Mouse (Mus musculus) kidney, postnatal 0 days (tissue): Measurements from ENCODE around the gene Ptprf. TPM values are rescaled to one million over a fixed set of nuclear protein-coding genes. Genes with fewer than 3 reads are reported as not detected.

Experiments used
- ATAC-seq: fragments of 200-750 bp; cut with Nextera tagmentation; replicated peaks from 2 replicates; pipeline ENCODE4 v1.8.0; 2017; ENCODE audit warnings: low read depth, moderate number of reproducible peaks, moderate TSS enrichment, moderate library complexity; ENCODE audit not compliant: low FRiP score
- DNase-seq: peaks from one replicate; pipeline ENCODE4 v3.0.0-alpha.2; 2016; ENCODE audit warnings: low spot score
- H3K27ac ChIP-seq: fragments of 300-500 bp; sonication (generic); 2 replicates; pipeline ENCODE4 v1.5.1; 2014; ENCODE audit warnings: mild to moderate bottlenecking
- H3K27me3 ChIP-seq: fragments of 300-500 bp; sonication (generic); 2 replicates; pipeline ENCODE4 v1.6.1; 2014; ENCODE audit warnings: low read length, mixed read lengths; ENCODE audit not compliant: insufficient read depth
- H3K36me3 ChIP-seq: fragments of 300-500 bp; sonication (generic); 2 replicates; pipeline ENCODE4 v1.6.1; 2014; ENCODE audit warnings: low read length, mixed read lengths; ENCODE audit not compliant: insufficient read depth
- H3K4me1 ChIP-seq: fragments of 300-500 bp; sonication (generic); replicated peaks from 2 replicates; pipeline ENCODE4 v1.6.1; 2014; ENCODE audit warnings: antibody characterized with exemption, low read length, mixed read lengths; ENCODE audit not compliant: insufficient read depth
- H3K4me2 ChIP-seq: fragments of 300-500 bp; sonication (generic); 2 replicates; pipeline ENCODE4 v1.6.1; 2014; ENCODE audit warnings: mild to moderate bottlenecking, low read length, moderate library complexity, mixed read lengths
- H3K4me3 ChIP-seq: fragments of 300-500 bp; sonication (generic); replicated peaks from 2 replicates; pipeline ENCODE4 v1.5.1; 2014; ENCODE audit warnings: low read depth, low read length
- H3K9ac ChIP-seq: fragments of 300-500 bp; sonication (generic); 2 replicates; pipeline ENCODE4 v1.6.1; 2014; ENCODE audit warnings: low read depth, low read length
- H3K9me3 ChIP-seq: fragments of 300-500 bp; sonication (generic); replicated peaks from 2 replicates; pipeline ENCODE4 v1.6.1; 2016; ENCODE audit warnings: low read length, inconsistent platforms, mixed read lengths
- CTCF ChIP-seq: IDR thresholded peaks from 2 replicates; pipeline ENCODE4 v1.5.1; 2016; ENCODE audit warnings: antibody characterized with exemption, low read depth, mild to moderate bottlenecking, moderate library complexity
- WGBS: fragments of 180-500 bp; shearing (Covaris S2); extraction: QIAGEN DNeasy Blood & Tissue Kit; methylation state at CpG from one replicate; pipeline ENCODE4 v1.1.7; 2014; 5-methylcytosine and 5-hydroxymethylcytosine counted together
- polyA plus RNA-seq: library from polyadenylated mRNA; unstranded; fragments of >200 nt; fragmentation: Nextera tagmentation; extraction: Ambion mirVana; gene quantifications from 2 replicates; pipeline ENCODE4 v1.2.1, GENCODE M21; 2015

Gene Ptprf
- polyA plus RNA-seq, 1 experiment from 2014 or later, result 34.0 TPM

DNA sequence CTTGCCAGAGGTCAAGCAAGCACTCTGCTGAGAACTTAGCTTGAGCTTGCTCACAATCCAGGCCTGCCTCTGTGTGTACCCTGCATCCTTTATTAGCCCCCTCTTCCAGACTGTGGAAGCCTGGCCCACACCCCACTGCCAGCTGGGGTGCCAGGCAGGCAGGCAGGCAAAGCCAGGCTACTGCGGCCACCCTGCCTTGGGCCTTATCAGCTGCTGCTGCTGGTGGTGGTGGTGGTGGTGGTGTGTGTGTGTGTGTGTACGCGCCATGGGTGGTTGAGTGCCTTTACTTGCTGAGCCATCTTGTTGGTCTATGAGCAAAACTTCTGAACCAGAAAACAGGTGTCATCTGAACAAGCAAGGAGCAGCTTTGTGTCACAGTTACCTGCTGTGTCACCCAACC lies 18.3 kb downstream of the Ptprf start:
- WGBS, result 63% methylated on average over 3 of the region's 3 CpGs
- H3K9ac ChIP-seq, result peak overlapping the region; percentile 10; the same call in 1 of the 2 replicates
- no peak overlapping the region for H3K4me3 ChIP-seq
- ATAC-seq, result no peak
- no peak for TF ChIP-seq CTCF
- H3K4me1 ChIP-seq, result peaks cover 60% of the 10 kb centered on the region
- H3K36me3 ChIP-seq, result peaks cover 6% of the 10 kb centered on the region
- no peak for DNase-seq
- no peaks in the 10 kb centered on the region for H3K27me3 ChIP-seq
- peak overlapping the region; percentile 91 for H3K27ac ChIP-seq
- H3K9me3 ChIP-seq, result no peaks in the 10 kb centered on the region
- H3K4me2 ChIP-seq, result no peak overlapping the region

DNA sequence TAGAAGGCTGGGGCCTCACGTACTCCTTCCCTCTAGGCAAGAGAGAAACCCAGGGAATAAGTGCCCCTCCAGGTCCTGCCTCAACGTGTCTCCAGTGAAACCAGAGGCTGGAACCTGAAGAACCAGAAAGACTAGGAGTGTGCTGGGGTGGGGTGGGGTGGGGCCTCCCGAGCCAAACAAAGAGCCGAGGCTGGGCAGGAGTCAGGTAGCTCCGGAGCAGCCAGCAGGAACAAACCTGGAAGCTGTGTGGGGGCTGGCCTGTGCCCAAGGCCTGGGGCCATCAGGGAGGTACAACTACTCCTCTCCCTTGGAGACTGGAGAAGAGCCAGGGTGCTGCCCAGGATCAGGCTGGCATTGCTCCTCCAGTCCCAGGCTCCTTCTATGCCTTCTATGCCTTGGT lies 18.9 kb downstream of the Ptprf start:
- Histone ChIP-seq H3K4me2 (no peak overlapping the region), H3K9me3 (no peaks in the 10 kb centered on the region), H3K9ac (no peak overlapping the region), H3K4me1 (peaks cover 56% of the 10 kb centered on the region), H3K4me3 (no peak overlapping the region), H3K27ac (peak overlapping the region; percentile 91), H3K27me3 (no peaks in the 10 kb centered on the region), H3K36me3 (peaks cover 6% of the 10 kb centered on the region)
- DNase-seq, result peak; percentile 43
- no peak for TF ChIP-seq CTCF
- WGBS, result 28% methylated on average over 5 of the region's 5 CpGs
- ATAC-seq, result no peak; the same call in 1 of the 2 replicates

DNA sequence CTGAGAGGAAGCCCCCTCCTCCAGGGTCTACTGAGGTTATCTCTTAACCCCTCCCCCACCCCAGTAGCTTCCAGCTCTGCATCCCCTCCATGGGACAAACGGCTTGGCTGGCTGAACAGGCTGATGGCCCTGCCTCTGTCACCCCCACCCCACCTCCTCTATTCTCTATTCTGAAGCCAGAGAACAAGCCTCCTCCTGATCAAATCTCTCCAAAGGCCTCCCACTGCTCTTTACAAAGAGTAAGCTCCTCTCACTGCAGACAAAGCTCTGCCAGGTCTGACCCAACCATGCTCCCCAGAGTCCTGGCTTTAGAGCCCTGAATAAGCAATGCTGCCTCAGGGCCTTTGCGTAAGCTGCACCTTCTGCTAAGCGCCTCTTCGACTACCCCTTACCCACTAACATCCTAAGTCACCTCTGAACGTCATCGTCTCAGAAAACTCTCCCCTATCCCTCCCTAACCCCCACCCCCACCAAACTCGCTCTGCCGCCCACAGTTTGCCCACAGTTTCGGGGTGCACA lies 19.6 kb downstream of the Ptprf start:
- 68% methylated on average over 9 of the region's 9 CpGs for WGBS
- TF ChIP-seq CTCF, result no peak
- no peaks in the 10 kb centered on the region for H3K9me3 ChIP-seq
- H3K4me1 ChIP-seq, result peaks cover 50% of the 10 kb centered on the region
- no peak overlapping the region for H3K4me3 ChIP-seq
- peaks cover 6% of the 10 kb centered on the region for H3K36me3 ChIP-seq
- H3K4me2 ChIP-seq, result no peak overlapping the region
- no peaks in the 10 kb centered on the region for H3K27me3 ChIP-seq
- no peak overlapping the region for H3K9ac ChIP-seq
- DNase-seq, result no peak
- peak overlapping the region; percentile 91 for H3K27ac ChIP-seq
- ATAC-seq, result no peak

DNA sequence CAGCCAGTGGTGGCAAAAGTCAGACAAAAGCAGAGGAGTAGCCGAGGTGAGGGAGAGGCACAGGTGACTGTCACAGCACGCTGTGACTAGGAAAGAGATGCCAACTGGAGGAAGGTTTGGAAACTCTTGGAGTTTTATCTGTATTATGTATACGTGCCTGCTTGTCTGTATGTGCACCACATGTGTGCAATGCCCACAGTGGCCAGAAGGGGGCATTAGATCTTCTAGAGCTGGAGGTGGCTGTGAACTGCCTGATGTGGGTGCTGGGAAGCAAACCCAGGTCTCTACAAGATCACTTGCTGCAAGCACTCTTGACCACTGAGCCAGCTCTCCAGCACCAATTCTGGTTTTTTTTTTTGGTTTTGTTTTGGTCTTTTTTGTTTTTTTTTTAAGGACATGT lies 20.5 kb downstream of the Ptprf start:
- peak overlapping the region; percentile 91 for H3K27ac ChIP-seq
- no peaks in the 10 kb centered on the region for H3K27me3 ChIP-seq
- DNase-seq (no peak), ATAC-seq (no peak)
- WGBS, result 93% methylated on average over 3 of the region's 3 CpGs
- H3K9ac ChIP-seq, result no peak overlapping the region
- peak; percentile 43; the same call in 1 of the 2 replicates for TF ChIP-seq CTCF
- no peaks in the 10 kb centered on the region for H3K9me3 ChIP-seq
- H3K4me2 ChIP-seq, result no peak overlapping the region
- peaks cover 47% of the 10 kb centered on the region for H3K4me1 ChIP-seq
- no peak overlapping the region for H3K4me3 ChIP-seq
- H3K36me3 ChIP-seq, result peaks cover 6% of the 10 kb centered on the region

DNA sequence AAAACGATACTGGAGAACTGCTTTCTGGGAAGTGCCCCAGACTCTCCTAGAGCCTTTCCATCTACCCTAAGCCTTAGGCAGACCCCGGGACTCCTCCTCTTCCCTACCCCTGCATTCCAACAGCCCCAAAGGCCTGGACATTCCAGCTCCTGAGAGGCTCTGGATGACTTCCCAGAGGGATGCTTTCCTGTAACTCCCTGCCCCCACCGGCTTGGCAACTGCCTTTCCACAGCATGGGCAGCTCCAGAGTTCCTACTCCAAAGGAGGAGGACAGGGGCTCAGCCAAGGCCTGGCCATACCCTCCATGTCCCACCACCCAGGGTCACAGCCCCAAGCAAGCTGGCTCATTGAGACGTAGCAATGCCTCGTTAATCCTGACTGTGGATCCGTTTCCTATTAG lies 21.2 kb downstream of the Ptprf start:
- ATAC-seq (no peak; the same call in 1 of the 2 replicates), DNase-seq (peak; percentile 85)
- TF ChIP-seq CTCF, result no peak
- Histone ChIP-seq H3K27me3 (no peaks in the 10 kb centered on the region), H3K36me3 (peaks cover 6% of the 10 kb centered on the region), H3K9me3 (no peaks in the 10 kb centered on the region), H3K4me2 (no peak overlapping the region), H3K4me3 (no peak overlapping the region), H3K27ac (peak overlapping the region; percentile 91), H3K4me1 (peaks cover 48% of the 10 kb centered on the region), H3K9ac (no peak overlapping the region)
- WGBS, result 24% methylated on average over 6 of the region's 6 CpGs

DNA sequence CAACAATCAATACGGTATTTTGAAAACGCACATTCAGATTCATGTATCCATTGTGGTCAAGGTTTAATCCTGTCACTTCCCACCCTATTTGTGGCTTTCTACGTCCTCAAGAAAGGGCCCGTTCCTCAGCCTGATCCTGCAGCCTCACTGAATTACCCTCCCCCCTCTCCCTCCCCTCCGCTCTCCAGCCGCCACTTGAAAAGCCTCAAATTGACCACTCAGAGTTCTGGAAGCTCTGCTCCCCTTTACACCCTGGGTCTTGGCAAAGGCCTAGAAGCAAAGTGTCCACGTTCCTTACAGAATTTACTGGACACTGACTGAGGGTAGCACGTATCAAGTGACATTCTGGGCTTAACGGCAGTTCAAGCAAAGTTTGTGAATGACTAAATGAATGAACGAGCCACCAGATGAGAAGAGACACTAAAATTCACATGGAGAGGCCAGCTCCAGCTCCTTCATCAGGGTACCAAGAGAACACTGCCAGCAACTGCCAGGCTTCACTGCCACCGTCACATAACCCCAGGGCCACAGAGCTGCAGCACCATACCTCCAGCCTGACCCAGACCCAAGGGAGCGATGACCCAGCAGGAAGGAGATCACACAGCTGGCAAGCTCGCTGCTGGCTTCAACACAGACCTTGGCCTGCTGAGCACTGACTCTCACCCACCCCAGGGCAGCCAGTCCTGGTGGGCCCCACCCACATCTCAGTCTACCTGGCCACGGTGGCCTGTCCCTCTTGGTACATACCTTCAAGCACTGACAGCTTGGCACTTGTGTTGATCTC lies 22.6 kb downstream of the Ptprf start:
- H3K9me3 ChIP-seq, result no peaks in the 10 kb centered on the region
- H3K4me2 ChIP-seq, result no peak overlapping the region
- H3K4me1 ChIP-seq, result peaks cover 35% of the 10 kb centered on the region
- H3K27ac ChIP-seq, result peak overlapping the region; percentile 91
- WGBS, result 63% methylated on average over 14 of the region's 14 CpGs
- no peak for DNase-seq
- ATAC-seq, result no peak
- H3K27me3 ChIP-seq, result no peaks in the 10 kb centered on the region
- H3K4me3 ChIP-seq, result no peak overlapping the region
- H3K9ac ChIP-seq, result no peak overlapping the region
- H3K36me3 ChIP-seq, result peaks cover 6% of the 10 kb centered on the region
- no peak for TF ChIP-seq CTCF
